Mouse (Mus musculus) liver, embryonic 15.5 days (tissue): ENCODE measurements around the gene Jak1. TPM values are rescaled to one million over a fixed set of nuclear protein-coding genes. Genes with fewer than 3 reads are reported as not detected.

Source experiments
- ATAC-seq: fragments of 200-750 bp; cut with Nextera tagmentation; 2 replicates; pipeline ENCODE4 v1.8.0; 2017; ENCODE audit warnings: moderate number of reproducible peaks, mild to moderate bottlenecking, moderate library complexity; ENCODE audit not compliant: insufficient read depth
- H3K27ac ChIP-seq: fragments of 300-500 bp; sonication (generic); replicated peaks from 2 replicates; pipeline ENCODE4 v1.5.1; 2015; ENCODE audit warnings: mild to moderate bottlenecking, inconsistent platforms
- H3K27me3 ChIP-seq: fragments of 300-500 bp; sonication (generic); 2 replicates; pipeline ENCODE4 v1.6.1; 2015; ENCODE audit warnings: mild to moderate bottlenecking, inconsistent platforms
- H3K36me3 ChIP-seq: fragments of 300-500 bp; sonication (generic); replicated peaks from 2 replicates; pipeline ENCODE4 v1.6.1; 2015; ENCODE audit warnings: moderate library complexity, mild to moderate bottlenecking, inconsistent platforms
- H3K4me1 ChIP-seq: fragments of 300-500 bp; sonication (generic); replicated peaks from 2 replicates; pipeline ENCODE4 v1.6.1; 2015; ENCODE audit warnings: inconsistent platforms
- H3K4me2 ChIP-seq: fragments of 300-500 bp; sonication (generic); 2 replicates; pipeline ENCODE4 v1.6.1; 2015; ENCODE audit warnings: moderate library complexity, mild to moderate bottlenecking, inconsistent platforms
- H3K4me3 ChIP-seq: fragments of 300-500 bp; sonication (generic); replicated peaks from 2 replicates; pipeline ENCODE4 v1.5.1; 2015; ENCODE audit warnings: mild to moderate bottlenecking, inconsistent platforms
- H3K9ac ChIP-seq: fragments of 300-500 bp; sonication (generic); 2 replicates; pipeline ENCODE4 v1.6.1; 2015; ENCODE audit warnings: moderate library complexity, mild to moderate bottlenecking, inconsistent platforms
- H3K9me3 ChIP-seq: fragments of 300-500 bp; sonication (generic); replicated peaks from 2 replicates; pipeline ENCODE4 v1.6.1; 2016; ENCODE audit warnings: inconsistent platforms
- WGBS: fragments of 180-500 bp; shearing (Covaris S2); methylation state at CpG from one replicate; pipeline ENCODE4 v1.1.7; 2015; ENCODE audit warnings: mixed read lengths; ENCODE audit not compliant: insufficient replicate concordance; 5-methylcytosine and 5-hydroxymethylcytosine counted together
- polyA plus RNA-seq: library from polyadenylated mRNA; unstranded; fragments of >200 nt; fragmentation: Nextera tagmentation; extraction: Ambion mirVana; gene quantifications from 2 replicates; pipeline ENCODE4 v1.2.1, GENCODE M21; 2015

Gene Jak1
- polyA plus RNA-seq, 1 experiment from 2014 or later = 42.4 TPM

DNA sequence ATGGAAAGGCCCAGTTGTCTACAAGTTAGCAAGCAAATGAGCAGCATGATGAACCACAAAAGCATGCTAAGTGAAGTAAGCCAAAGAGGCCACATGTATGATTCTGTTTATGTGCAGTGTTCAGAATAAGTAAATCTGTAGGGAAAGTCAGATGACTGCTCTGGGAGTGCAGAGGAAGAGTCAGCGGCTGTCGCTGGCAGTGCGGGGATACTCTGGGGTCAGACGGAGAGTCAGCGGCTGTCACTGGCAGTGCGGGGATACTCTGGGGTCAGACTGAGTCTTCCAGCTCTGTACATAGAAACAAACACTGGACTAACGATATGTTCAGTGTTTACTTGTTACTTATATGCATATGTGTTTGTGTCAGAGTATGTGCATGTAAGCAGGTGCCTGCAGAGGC is 120.3 kb downstream of the Jak1 start:
- H3K36me3 ChIP-seq = peaks cover 4% of the 10 kb centered on the region; the same call in 1 of the 2 replicates
- no peaks in the 10 kb centered on the region for H3K27me3 ChIP-seq
- H3K4me2 ChIP-seq = no peak overlapping the region
- no peak overlapping the region for H3K4me3 ChIP-seq
- H3K27ac ChIP-seq = no peak overlapping the region
- 77% methylated on average over 7 of the region's 7 CpGs for WGBS
- no peak for ATAC-seq
- no peak overlapping the region for H3K9ac ChIP-seq
- no peaks in the 10 kb centered on the region for H3K9me3 ChIP-seq
- H3K4me1 ChIP-seq = no peaks in the 10 kb centered on the region

GRCm38 (mm10) chr4:101144361-101144760 is 120.7 kb downstream of the Jak1 start:
- no peak overlapping the region for H3K4me2 ChIP-seq
- H3K4me1 ChIP-seq = no peaks in the 10 kb centered on the region
- H3K27ac ChIP-seq = no peak overlapping the region
- no peak overlapping the region for H3K4me3 ChIP-seq
- no peak overlapping the region for H3K9ac ChIP-seq
- 74% methylated on average over 4 of the region's 4 CpGs for WGBS
- no peak for ATAC-seq
- H3K36me3 ChIP-seq = no peaks in the 10 kb centered on the region
- H3K9me3 ChIP-seq = no peaks in the 10 kb centered on the region
- no peaks in the 10 kb centered on the region for H3K27me3 ChIP-seq

DNA sequence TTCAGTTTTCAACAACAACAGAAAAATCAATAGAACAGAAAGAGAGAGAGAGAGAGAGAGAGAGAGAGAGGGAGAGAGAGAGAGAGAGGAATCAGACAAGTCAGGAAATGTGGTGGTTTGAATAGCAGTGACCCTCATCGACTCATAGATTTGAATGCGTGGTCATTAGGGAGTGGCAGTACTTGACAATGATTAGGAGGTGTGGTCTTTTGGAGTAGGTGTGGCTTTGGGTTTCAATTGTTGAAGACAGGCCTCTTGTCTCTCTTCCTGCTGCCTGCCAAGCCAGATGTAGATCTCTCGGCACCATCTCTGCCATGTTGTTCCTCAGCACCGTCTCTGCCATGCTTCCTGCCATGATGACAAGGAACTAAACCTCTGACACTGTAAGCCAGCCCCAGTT is 121.2 kb downstream of the Jak1 start:
- H3K36me3 ChIP-seq = no peaks in the 10 kb centered on the region
- H3K4me2 ChIP-seq = no peak overlapping the region
- H3K4me3 ChIP-seq = no peak overlapping the region
- no peaks in the 10 kb centered on the region for H3K27me3 ChIP-seq
- H3K9me3 ChIP-seq = no peaks in the 10 kb centered on the region
- H3K4me1 ChIP-seq = no peaks in the 10 kb centered on the region
- H3K9ac ChIP-seq = no peak overlapping the region
- no peak overlapping the region for H3K27ac ChIP-seq
- no peak for ATAC-seq
- 40% methylated on average over 4 of the region's 4 CpGs for WGBS

DNA sequence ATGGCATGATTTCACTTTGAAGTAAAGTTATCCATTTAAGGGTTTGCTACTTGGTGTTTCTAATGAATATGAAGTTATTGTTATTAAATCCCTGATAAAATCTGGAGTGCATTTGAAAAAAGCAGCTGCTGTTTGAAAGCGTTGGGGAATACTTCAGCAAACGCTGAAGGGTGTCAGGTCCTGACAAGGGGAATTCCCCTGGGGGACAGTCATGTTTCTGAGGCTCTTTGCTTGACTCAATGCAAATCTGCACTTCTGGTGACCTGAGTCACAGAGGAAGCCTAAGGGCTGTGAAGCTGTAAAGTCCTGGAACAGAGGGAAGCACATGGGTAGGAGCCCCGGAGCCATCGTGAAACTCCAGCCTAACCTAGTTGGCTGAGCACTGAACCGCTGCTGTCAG is 123.3 kb downstream of the Jak1 start:
- WGBS = 62% methylated on average over 5 of the region's 5 CpGs
- Histone ChIP-seq H3K27ac (no peak overlapping the region), H3K4me1 (no peaks in the 10 kb centered on the region), H3K9ac (no peak overlapping the region), H3K4me3 (no peak overlapping the region), H3K36me3 (no peaks in the 10 kb centered on the region), H3K27me3 (no peaks in the 10 kb centered on the region), H3K9me3 (no peaks in the 10 kb centered on the region), H3K4me2 (no peak overlapping the region)
- ATAC-seq = no peak

DNA sequence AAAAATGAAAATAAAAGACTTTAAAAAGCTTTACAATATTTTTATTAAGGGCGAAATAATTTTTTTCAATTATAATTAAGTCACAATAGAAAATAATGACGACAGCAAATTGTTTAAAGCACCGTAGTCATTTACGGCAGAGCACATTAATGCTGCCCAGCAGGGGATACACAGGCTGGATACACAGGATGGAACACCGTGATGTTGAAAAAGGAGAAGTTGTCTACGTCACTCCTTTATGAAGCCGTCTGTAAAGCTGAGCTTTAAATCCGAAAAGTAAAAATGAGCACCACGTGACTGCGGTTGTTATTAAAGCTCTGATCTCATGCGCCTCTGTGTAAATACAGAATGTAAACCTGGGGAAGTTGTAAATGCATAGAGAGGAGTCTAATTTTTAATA is 127.1 kb downstream of the Jak1 start:
- H3K9me3 ChIP-seq = no peaks in the 10 kb centered on the region
- WGBS = 64% methylated on average over 11 of the region's 11 CpGs
- H3K27ac ChIP-seq = no peak overlapping the region
- H3K36me3 ChIP-seq = no peaks in the 10 kb centered on the region
- H3K4me1 ChIP-seq = no peaks in the 10 kb centered on the region
- no peaks in the 10 kb centered on the region for H3K27me3 ChIP-seq
- no peak overlapping the region for H3K4me2 ChIP-seq
- H3K9ac ChIP-seq = no peak overlapping the region
- ATAC-seq = no peak
- no peak overlapping the region for H3K4me3 ChIP-seq

DNA sequence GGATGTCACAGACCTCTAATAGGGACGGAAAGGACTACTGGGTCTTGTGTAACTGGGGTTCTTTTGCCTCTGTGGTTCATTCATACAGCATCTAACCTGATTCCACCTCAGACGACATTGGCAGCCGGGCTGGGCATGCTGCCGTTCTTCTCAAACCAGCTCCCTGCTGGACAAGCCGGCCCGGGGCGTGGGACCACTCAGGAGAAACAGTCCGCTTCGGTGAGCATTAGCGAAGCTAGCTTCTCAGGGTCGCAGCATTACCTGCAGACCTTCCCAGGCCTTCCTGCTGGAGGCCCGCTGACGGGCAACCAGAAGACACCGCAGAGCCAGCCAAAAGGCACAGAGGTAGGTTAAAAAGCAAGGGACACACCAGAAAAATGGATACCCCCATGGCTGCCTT is 129.2 kb downstream of the Jak1 start:
- Histone ChIP-seq H3K9me3 (no peaks in the 10 kb centered on the region), H3K27me3 (no peaks in the 10 kb centered on the region), H3K36me3 (no peaks in the 10 kb centered on the region), H3K4me2 (no peak overlapping the region), H3K27ac (no peak overlapping the region), H3K4me1 (no peaks in the 10 kb centered on the region), H3K9ac (no peak overlapping the region), H3K4me3 (no peak overlapping the region)
- 76% methylated on average over 14 of the region's 14 CpGs for whole genome bisulfite sequencing
- no peak for ATAC-seq

- no peak for ATAC-seq
- H3K4me1 ChIP-seq = no peaks in the 10 kb centered on the region
Observed at GRCm38 (mm10) chr4:101135013-101135412, 130.1 kb downstream of the Jak1 start.

DNA sequence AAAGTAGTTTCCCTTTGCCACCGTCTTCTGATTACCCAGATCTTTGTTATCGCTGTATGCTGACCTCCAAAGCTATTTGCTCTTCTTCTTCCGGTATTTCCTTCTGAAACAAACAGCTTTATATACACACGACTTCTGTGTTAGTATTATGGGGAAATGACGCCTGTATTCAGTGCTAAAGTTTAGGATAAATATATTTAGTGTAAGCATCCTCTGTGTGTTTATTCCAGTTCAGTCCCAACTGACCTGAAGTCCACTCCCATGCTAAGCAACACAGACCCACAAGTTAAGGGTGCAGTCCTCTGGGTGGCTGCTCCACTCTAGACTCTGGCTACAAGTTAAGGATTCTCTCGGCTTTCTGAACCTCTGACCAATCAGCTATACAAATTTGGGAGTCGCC is 144.1 kb downstream of the Jak1 start:
- no peak overlapping the region for H3K27ac ChIP-seq
- H3K27me3 ChIP-seq = no peaks in the 10 kb centered on the region
- H3K36me3 ChIP-seq = no peaks in the 10 kb centered on the region
- H3K9me3 ChIP-seq = no peaks in the 10 kb centered on the region
- no peak for ATAC-seq
- no peak overlapping the region for H3K4me2 ChIP-seq
- no peak overlapping the region for H3K4me3 ChIP-seq
- H3K4me1 ChIP-seq = no peaks in the 10 kb centered on the region
- H3K9ac ChIP-seq = no peak overlapping the region
- 70% methylated on average over 7 of the region's 7 CpGs for WGBS

More at GRCm38 (mm10) chr4:101135013-101135412, 130.1 kb downstream of the Jak1 start:
- no peak overlapping the region for H3K4me2 ChIP-seq
- no peaks in the 10 kb centered on the region for H3K36me3 ChIP-seq
- no peak overlapping the region for H3K27ac ChIP-seq
- no peaks in the 10 kb centered on the region for H3K27me3 ChIP-seq
- no peak overlapping the region for H3K4me3 ChIP-seq
- H3K9me3 ChIP-seq = no peaks in the 10 kb centered on the region
- H3K9ac ChIP-seq = no peak overlapping the region
- WGBS = 63% methylated on average over 8 of the region's 8 CpGs

DNA sequence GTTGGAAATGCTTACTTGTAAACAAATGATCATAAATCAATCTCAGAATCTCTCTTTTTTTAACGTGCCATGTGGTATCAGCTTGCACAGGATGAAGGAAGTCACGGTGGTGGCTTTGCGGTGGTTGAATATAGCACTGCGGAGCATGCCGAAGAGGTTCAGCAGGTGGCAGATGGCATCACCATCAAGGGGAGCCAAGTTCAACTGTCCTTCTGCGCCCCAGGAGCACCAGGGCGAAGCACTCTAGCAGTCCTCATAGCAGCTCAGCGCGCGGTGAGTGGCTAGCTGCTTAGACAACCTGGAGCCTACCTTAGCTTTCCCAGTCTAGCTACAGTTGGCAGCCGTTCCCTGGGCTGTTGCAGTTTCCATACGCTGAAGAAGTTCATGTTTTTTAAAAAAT is 158.0 kb downstream of the Jak1 start:
- H3K36me3 ChIP-seq = no peaks in the 10 kb centered on the region
- no peak overlapping the region for H3K27ac ChIP-seq
- H3K9me3 ChIP-seq = no peaks in the 10 kb centered on the region
- H3K4me2 ChIP-seq = no peak overlapping the region
- H3K4me3 ChIP-seq = no peak overlapping the region
- H3K27me3 ChIP-seq = no peaks in the 10 kb centered on the region
- WGBS = 73% methylated on average over 12 of the region's 12 CpGs
- no peak overlapping the region for H3K9ac ChIP-seq
- ATAC-seq = no peak
- H3K4me1 ChIP-seq = no peaks in the 10 kb centered on the region

Other genes with a start within 250 kb of the Jak1 start
- gene Gm10577, start 244.6 kb downstream of the Jak1 start, polyA plus RNA-seq = not detected in 2 replicates
- gene Raver2, start 196.3 kb downstream of the Jak1 start, polyA plus RNA-seq = 0.35 and 0.41 TPM in 2 replicates
- gene Ak4, start 154.0 kb upstream of the Jak1 start, polyA plus RNA-seq = 14.9 and 17.8 TPM in 2 replicates
- 0.15 and 0.17 TPM in 2 replicates for gene Dnajc6, start 231.4 kb upstream of the Jak1 start, polyA plus RNA-seq